8 mouse cellular contexts compared by ENCODE assay signal in genomic region chr8:72474826-72475546, GRCm38 (mm10). TPM values are rescaled to one million over a fixed set of nuclear protein-coding genes. Genes with fewer than 3 reads are reported as not detected.
DNase-seq lines count a peak whose midpoint lies in the region; ATAC-seq and TF ChIP-seq lines count a peak whose summit lies in the region.

Gene Cherp, minus strand, starts transcription at chr8:72475226.

- peak within 1 kb of the TSS; percentile 90 for H3K4me3 ChIP-seq in hindbrain, embryonic 13.5 days

- CTCF ChIA-PET in Patski (lab: Charles Lee): interaction anchor here (1.0 to 1.1 kb wide), 3 partner anchors 8 to 37 kb away, joined by 3 read pairs; no protein-coding TSS in a partner anchor

- H3K9me3 ChIP-seq in hindbrain, embryonic 13.5 days: no peaks in the 10 kb centered on the region

- peak; percentile 91 for DNase-seq in Patski (ENCODE audit: low read depth, low spot score)
- DNase-seq in cerebellum, postnatal 14 days: peak; percentile 96 to 97
- DNase-seq in frontal cortex, postnatal 14 days (ENCODE audit: low spot score in 2 of 2): peak; percentile 95 to 97
- DNase-seq in layer of hippocampus, postnatal 25 days (ENCODE audit: extremely low spot score in 1 of 2, low spot score in 1 of 2): peak; percentile 90 to 91
- DNase-seq in lung, postnatal 25 days (ENCODE audit: low spot score): peak; percentile 98
- DNase-seq in retina, embryonic 14.5 days (ENCODE audit: low spot score): peak; percentile 99
- peak; percentile 94 for DNase-seq in thymus, postnatal 4 days

- no peaks in the 10 kb centered on the region for H3K27me3 ChIP-seq in Patski
- H3K27me3 ChIP-seq in hindbrain, embryonic 13.5 days: no peaks in the 10 kb centered on the region

- peak within 1 kb of the TSS; percentile 88 for H3K27ac ChIP-seq in hindbrain, embryonic 13.5 days

- peak; percentile 86 for ATAC-seq in Patski
- peak; percentile 97 for ATAC-seq in hindbrain, embryonic 13.5 days (ENCODE audit: low FRiP score)

- POLR2A ChIA-PET in Patski (lab: Charles Lee): interaction anchor here (0.6 to 1.3 kb wide), 7 partner anchors 17 to 228 kb away, joined by 3 to 6 read pairs (median 4); no protein-coding TSS in a partner anchor

- H3K9ac ChIP-seq in hindbrain, embryonic 13.5 days: peak within 1 kb of the TSS; percentile 93

- peaks cover 32% of the 10 kb centered on the region for H3K36me3 ChIP-seq in hindbrain, embryonic 13.5 days

- H3K4me1 ChIP-seq in hindbrain, embryonic 13.5 days (replicated peaks): peaks cover 26% of the 10 kb centered on the region

- WGBS in hindbrain, embryonic 13.5 days: under 1% methylated on average over 80 of the region's 80 CpGs

- no peak for TF ChIP-seq CTCF in Patski (IDR thresholded peaks at IDR 0.05)

- H3K4me2 ChIP-seq in hindbrain, embryonic 13.5 days: peak within 1 kb of the TSS; percentile 100

- in situ Hi-C loops in Patski (cut with MboI; ENCODE audit: low pct_unique_long_range_greater_than_20kb): no loop called here

RNA-seq across cellular contexts. Expression of gene Cherp, which starts in this region (rescaled TPM):
- 61.6 TPM for polyA plus RNA-seq in Patski (2021)
- polyA plus RNA-seq in hindbrain, embryonic 13.5 days (2015; fragmentation: Nextera tagmentation; extraction: Ambion mirVana): 51.9 and 54.2 TPM in 2 replicates
- total RNA-seq in layer of hippocampus, postnatal 25 days (2021): 10 to 100 TPM; 67.2 to 79.6 TPM

Comparison
In these comparisons a context has a peak if more than half of its experiments do, and no peak if none do; other contexts are left out.
1. Peak in every context shown above with its lines: DNase-seq, ATAC-seq, H3K4me3 ChIP-seq and H3K27ac ChIP-seq.